Mouse (Mus musculus) urinary bladder, postnatal 14 days (tissue): ENCODE measurements around the gene Grem2.

Experiments
- DNase-seq: peaks from one replicate; pipeline ENCODE4 v3.0.0; 2021; ENCODE audit warnings: low spot score

Gene Grem2

DNA sequence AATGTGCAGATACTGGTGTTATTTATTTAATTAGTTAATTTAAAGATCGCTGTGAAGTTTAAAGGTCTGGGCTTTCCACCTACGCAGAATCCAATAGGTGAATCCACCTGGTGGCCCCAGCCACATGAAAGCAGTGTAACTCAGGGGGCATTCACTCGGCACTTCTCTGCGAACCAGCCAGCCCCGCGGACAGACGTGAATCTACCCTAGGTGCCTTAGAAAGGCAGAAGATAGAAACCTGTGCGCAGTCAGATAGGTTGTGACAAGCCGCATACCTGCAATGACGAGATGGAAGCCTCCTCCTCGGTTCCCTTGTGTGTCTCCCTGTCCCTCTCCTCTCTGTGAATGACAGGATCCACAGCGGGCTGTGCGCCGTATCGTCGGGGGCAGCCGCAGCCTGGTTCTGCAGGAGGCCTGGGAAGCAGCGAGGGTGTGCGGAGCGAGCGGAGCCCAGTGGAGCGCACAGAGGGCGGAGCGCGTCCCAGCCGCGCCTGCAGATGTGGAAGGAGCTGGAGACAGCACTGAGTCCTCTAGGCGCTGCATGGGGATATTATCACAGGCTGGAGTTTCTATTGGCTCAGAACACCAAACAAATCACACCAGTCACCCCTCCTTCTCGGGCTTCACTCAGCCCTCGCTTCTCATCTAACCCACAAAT lies at the start of gene Grem2:
Gene Grem2, minus strand, starts transcription at position 522 of the 658 bp plus-strand sequence.
- peak; percentile 10 for DNase-seq

- no peak for DNase-seq
Observed at GRCm38 (mm10) chr1:174959837-174960236, 38.2 kb upstream of the Grem2 start.

DNA sequence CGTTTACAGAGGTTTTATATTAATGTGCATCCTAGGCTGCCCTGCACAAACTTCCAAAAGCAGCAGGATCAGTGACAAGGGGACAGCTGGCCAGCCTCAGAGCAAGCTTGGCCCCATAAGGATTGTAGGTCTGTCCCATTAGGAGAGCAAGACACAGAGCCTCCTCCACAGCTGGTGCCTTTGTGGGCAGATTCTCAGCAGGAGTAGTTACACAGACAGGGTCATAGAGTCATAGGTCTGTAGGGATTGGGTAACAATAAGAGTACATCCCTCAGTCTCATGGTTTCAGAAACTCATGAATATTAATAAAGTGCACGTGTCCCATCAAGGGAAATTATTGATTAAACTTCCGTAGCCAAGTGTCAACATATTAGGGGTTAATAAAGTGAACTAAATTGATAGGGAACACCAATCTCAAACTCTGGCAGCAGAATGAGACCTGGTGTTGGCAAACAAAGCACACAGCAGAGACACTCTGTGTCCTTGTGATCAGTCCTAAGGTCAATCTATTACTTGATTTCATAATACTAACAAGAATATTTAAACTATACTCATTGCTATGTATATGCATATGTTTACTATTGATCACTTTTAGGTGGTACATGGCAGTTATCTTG lies 9.5 kb upstream of the Grem2 start:
- no peak for DNase-seq

DNA sequence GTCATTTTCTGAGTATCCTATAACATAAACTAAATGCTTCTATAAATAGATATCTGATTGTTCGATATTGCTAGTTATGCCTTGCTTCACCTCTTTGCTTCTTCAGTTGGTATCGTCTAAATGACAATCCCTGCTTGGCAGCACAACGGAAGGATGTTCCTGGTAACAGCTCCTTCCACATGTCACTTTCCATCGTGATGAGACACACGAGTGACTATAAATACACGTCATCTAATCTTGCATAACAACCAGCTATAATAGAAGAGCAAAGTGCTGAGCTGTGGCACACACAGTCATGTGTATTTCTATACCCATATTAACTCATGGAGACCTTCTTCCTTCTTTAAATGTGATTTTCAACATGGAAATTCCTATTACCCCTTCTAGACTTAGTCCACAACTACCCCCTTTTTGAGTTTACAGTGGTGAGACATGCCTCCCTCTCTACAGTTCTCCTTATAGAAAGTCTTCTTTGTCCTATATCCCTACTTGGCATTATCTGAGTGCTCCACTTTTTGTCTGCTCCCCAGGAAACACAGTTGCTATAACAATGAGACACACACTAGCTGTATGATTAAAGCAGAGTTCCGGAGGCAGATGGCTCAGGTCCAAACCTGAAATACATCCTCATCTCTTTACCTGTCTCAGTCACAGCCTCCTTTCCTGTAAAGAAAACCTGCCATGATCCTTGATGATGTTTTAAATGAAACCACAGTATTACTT lies 8.0 kb upstream of the Grem2 start:
- DNase-seq: no peak

- no peak for DNase-seq
Observed at GRCm38 (mm10) chr1:174918949-174919348, 2.7 kb downstream of the Grem2 start.

DNA sequence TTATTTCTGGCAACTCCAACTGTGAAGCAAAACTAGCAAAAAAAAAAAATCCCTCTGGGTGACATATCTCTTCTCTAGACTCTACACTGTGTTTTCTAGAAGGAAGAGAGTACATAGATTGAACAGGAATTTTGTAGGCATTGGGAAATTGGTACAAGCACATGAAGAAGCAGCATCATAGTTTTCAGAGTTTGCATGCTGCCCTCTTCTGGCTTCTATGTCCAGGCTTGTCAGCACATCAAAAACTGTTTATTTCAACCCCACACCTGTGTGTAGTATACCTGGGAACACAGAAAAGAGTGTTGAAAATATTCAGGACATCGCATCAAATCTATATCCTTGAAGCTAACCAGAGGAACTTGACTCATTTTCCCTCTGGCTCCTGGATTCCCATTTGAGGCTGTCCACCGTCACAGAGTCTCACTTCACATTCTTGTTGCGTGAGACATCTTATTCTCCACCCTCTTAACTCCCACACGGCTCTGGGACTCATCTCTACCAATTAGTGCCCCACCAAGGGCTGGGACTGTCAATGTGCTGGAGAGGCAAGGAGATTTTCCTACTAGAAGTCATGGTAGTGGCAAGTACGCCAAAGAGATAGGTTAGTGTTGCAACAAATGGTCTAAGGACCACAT lies 3.3 kb downstream of the Grem2 start:
- DNase-seq: no peak

GRCm38 (mm10) chr1:174909834-174910233 lies 11.8 kb downstream of the Grem2 start:
- no peak for DNase-seq

GRCm38 (mm10) chr1:174908232-174908631 lies 13.4 kb downstream of the Grem2 start:
- DNase-seq: no peak

GRCm38 (mm10) chr1:174907637-174908036 lies 14.0 kb downstream of the Grem2 start:
- DNase-seq: no peak

- no peak for DNase-seq
Observed at GRCm38 (mm10) chr1:174902755-174903154, 18.9 kb downstream of the Grem2 start.

GRCm38 (mm10) chr1:174892471-174892870 lies 29.1 kb downstream of the Grem2 start:
- no peak for DNase-seq

GRCm38 (mm10) chr1:174888684-174889405 lies 32.8 kb downstream of the Grem2 start:
- DNase-seq: no peak

GRCm38 (mm10) chr1:174888073-174888472 lies 33.5 kb downstream of the Grem2 start:
- DNase-seq: no peak

- DNase-seq: no peak
Observed at GRCm38 (mm10) chr1:174882496-174882895, 39.1 kb downstream of the Grem2 start.

DNA sequence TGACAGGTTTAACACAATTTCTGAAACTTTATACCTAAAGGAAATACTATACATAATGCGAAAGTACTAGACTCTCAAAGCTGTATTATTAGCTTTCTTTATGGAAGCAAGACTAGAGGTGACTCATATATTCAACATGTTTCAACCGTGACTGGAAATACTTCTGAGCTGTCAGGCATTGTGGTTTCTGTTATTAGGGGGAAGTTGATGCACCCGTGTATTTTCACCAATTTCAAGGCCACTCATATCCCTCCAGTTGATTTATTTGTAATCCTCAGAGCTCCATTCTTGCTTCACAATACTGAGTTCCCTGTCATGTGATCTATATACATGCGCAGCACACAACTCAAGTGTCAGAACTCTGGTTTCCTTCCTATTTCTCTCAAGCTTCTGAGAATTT lies 46.4 kb downstream of the Grem2 start:
- no peak for DNase-seq

DNA sequence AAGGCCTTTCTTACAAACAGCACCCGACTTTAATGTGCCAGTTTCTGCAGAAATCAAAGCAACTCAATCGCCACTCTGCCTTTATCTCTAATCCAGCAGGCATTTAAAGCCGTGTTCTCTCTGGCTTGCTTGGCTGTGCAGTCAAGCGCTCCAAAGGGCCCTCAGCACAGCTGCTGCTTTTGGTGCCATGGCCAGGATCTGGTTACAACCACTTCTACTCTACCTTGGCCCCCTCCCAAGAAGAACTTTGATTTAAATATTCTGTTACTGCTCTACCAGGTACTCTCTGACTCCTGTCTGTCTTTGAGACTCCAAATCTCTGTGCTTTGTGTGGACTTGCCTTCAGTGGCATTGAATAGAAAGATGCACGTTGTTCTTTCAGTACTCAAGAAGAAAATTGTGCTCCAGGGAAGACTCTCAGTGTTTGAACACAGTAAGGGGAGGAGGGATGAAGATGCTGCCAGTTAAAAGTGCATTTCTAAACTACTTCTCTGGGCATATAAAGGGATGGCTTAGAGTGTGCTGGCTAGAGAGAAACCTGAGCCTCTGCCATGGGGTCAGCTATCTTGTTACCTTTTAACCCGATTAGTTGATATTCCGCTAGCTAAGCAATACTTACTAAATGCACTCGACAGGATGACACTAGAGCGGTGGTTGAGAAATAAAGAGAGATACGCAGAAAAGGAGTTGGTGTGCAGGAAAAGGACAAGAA lies 61.1 kb downstream of the Grem2 start:
- DNase-seq: no peak

DNA sequence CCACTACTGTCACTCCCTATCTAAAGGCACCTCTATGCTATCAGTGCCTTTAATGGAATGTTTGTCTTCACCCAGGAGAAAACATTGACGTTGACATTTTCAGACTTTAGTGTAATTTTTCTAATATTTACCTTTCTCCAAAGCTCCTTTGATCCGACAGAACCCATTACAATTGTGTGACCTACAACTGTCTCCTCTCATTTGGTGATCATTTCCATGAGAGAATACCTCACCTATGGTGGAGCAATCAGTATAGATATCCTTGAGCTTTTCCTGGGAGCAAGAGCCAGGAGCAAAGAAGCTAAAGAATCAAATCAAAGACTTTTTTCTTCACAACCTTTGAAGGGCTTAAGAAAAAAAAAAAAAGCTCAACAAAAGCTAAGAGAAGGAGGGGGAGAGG lies 65.4 kb downstream of the Grem2 start:
- no peak for DNase-seq

DNA sequence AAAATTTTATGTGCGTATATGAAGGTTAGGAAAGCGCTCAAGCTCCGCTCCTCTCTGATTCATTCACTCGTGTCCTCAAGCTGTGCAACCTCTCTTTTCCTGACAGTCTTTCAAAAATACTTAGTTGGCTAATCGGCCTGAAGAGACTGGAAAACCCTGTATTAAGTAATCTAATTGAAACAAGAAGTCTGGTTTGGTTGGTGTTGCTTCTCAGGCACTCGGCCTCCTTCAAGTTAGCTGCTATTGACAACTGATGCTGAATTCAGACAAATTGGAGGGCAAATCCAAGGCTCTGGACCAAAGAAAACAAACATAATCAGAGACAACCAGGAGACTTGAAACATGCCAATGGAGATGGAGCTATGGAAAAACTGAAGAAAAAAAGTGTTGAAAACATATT lies 76.8 kb downstream of the Grem2 start:
- DNase-seq: no peak

DNA sequence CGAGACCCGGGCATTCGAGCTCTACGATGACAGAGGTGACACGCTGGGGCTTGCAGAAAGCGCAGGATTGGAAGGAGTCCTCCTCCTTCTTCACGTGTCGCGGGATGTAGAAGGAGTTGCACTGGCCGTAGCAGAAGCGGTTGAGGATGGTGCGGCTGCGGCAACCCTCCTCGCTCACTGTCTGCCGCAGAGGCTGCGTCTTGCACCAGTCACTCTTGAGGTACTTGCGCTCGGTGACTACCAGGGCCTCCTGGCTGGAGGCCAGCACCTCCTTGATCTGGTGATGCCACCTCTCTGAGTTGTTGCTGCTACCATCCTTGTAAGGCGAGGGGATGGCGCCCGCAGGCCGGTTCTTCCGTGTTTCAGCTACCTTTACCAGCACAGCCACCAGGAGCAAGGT lies 84.8 kb downstream of the Grem2 start:
- no peak for DNase-seq

GRCm38 (mm10) chr1:174826562-174826961 lies 95.1 kb downstream of the Grem2 start:
- no peak for DNase-seq

GRCm38 (mm10) chr1:174811846-174812245 lies 109.8 kb downstream of the Grem2 start:
- DNase-seq: no peak

- no peak for DNase-seq
Observed at GRCm38 (mm10) chr1:174788617-174789016, 133.0 kb downstream of the Grem2 start.
